Mouse (Mus musculus) heart, postnatal 0 days (tissue): ENCODE data around the gene Prrt4. TPM values are rescaled to one million over a fixed set of nuclear protein-coding genes. Genes with fewer than 3 reads are reported as not detected.
A peak's percentile ranks its signal among the peaks of the same experiment; 100 is the strongest.

Experiments
- ATAC-seq: fragments of 200-750 bp; cut with Nextera tagmentation; 2 replicates; pipeline ENCODE4 v1.8.0; 2017; ENCODE audit warnings: low read depth, moderate number of reproducible peaks, moderate library complexity; ENCODE audit not compliant: insufficient read depth
- DNase-seq: peaks from one replicate; pipeline ENCODE4 v3.0.0-alpha.2; 2016; ENCODE audit warnings: low spot score
- H3K27ac ChIP-seq: fragments of 300-500 bp; sonication (generic); 2 replicates; pipeline ENCODE4 v1.5.1; 2014; ENCODE audit warnings: low read depth, mild to moderate bottlenecking
- H3K27me3 ChIP-seq: fragments of 300-500 bp; sonication (generic); 2 replicates; pipeline ENCODE4 v1.6.1; 2014; ENCODE audit warnings: low read length, mixed read lengths; ENCODE audit not compliant: control insufficient read depth, insufficient read depth
- H3K36me3 ChIP-seq: fragments of 300-500 bp; sonication (generic); replicated peaks from 2 replicates; pipeline ENCODE4 v1.6.1; 2014; ENCODE audit warnings: low read length, mixed read lengths; ENCODE audit not compliant: control insufficient read depth, insufficient read depth
- H3K4me1 ChIP-seq: fragments of 300-500 bp; sonication (generic); 2 replicates; pipeline ENCODE4 v1.6.1; 2014; ENCODE audit warnings: antibody characterized with exemption; ENCODE audit not compliant: control insufficient read depth, insufficient read depth
- H3K4me2 ChIP-seq: fragments of 300-500 bp; sonication (generic); 2 replicates; pipeline ENCODE4 v1.6.1; 2014; ENCODE audit warnings: low read depth, mild to moderate bottlenecking, low read length, moderate library complexity
- H3K4me3 ChIP-seq: fragments of 300-500 bp; sonication (generic); 2 replicates; pipeline ENCODE4 v1.5.1; 2014; ENCODE audit warnings: low read depth, low read length
- H3K9ac ChIP-seq: fragments of 300-500 bp; sonication (generic); replicated peaks from 2 replicates; pipeline ENCODE4 v1.6.1; 2014; ENCODE audit warnings: low read depth, low read length, mixed read lengths
- H3K9me3 ChIP-seq: fragments of 300-500 bp; sonication (generic); replicated peaks from 2 replicates; pipeline ENCODE4 v1.6.1; 2016; ENCODE audit warnings: low read length; ENCODE audit not compliant: control insufficient read depth
- CTCF ChIP-seq: IDR thresholded peaks from 2 replicates; pipeline ENCODE4 v1.5.1; 2016; ENCODE audit warnings: antibody characterized with exemption, control low read depth, low read depth
- EP300 ChIP-seq: IDR thresholded peaks from 2 replicates; pipeline ENCODE4 v1.6.1; 2016; ENCODE audit warnings: antibody characterized with exemption, low read depth
- WGBS: fragments of 180-500 bp; shearing (Covaris S2); extraction: QIAGEN DNeasy Blood & Tissue Kit; methylation state at CpG from one replicate; pipeline ENCODE4 v1.1.7; 2014; 5-methylcytosine and 5-hydroxymethylcytosine counted together
- polyA plus RNA-seq: library from polyadenylated mRNA; unstranded; fragments of >200 nt; fragmentation: Nextera tagmentation; extraction: Ambion mirVana; gene quantifications from 2 replicates; pipeline ENCODE4 v1.2.1, GENCODE M21; 2015
- total RNA-seq: library from RNA; depleted of rRNA; stranded (reverse); fragments of >200 nt; gene quantifications from 2 replicates; pipeline ENCODE4 v1.2.3, GENCODE M21; 2014; ENCODE audit warnings: low replicate concordance

The Prrt4 gene
- total and polyA plus RNA-seq, 2 experiments from 2014 or later: 0.65 to 1.6 TPM

- Histone ChIP-seq H3K9ac (no peak overlapping the region), H3K27me3 (no peaks in the 10 kb centered on the region), H3K9me3 (no peaks in the 10 kb centered on the region), H3K27ac (no peak overlapping the region), H3K4me1 (peaks cover 9% of the 10 kb centered on the region; the same call in 1 of the 2 replicates), H3K4me3 (peak overlapping the region; percentile 32), H3K36me3 (peaks cover 17% of the 10 kb centered on the region; the same call in 1 of the 2 replicates), H3K4me2 (peak overlapping the region; percentile 59)
- DNase-seq (peak; percentile 94), ATAC-seq (peak; percentile 82)
- TF ChIP-seq CTCF (peak; percentile 92), EP300 (no peak)
- 13% methylated on average over 25 of the region's 25 CpGs for WGBS
Measured at GRCm38 (mm10) chr6:29198309-29199222, 19.2 kb upstream of the Prrt4 start.

- no peak overlapping the region for H3K4me2 ChIP-seq
- H3K9ac ChIP-seq: no peak overlapping the region
- WGBS: 75% methylated on average over 5 of the region's 5 CpGs
- DNase-seq (no peak), ATAC-seq (no peak)
- H3K36me3 ChIP-seq: no peaks in the 10 kb centered on the region
- no peak for TF ChIP-seq CTCF
- TF ChIP-seq EP300: no peak
- H3K9me3 ChIP-seq: no peaks in the 10 kb centered on the region
- H3K27ac ChIP-seq: no peak overlapping the region
- no peak overlapping the region for H3K4me3 ChIP-seq
- peaks cover 11% of the 10 kb centered on the region; the same call in 1 of the 2 replicates for H3K4me1 ChIP-seq
- H3K27me3 ChIP-seq: no peaks in the 10 kb centered on the region
Measured at GRCm38 (mm10) chr6:29195846-29196698, 16.7 kb upstream of the Prrt4 start.

- H3K4me2 ChIP-seq: no peak overlapping the region
- no peak for DNase-seq
- H3K36me3 ChIP-seq: no peaks in the 10 kb centered on the region
- WGBS: 78% methylated on average over 5 of the region's 5 CpGs
- no peaks in the 10 kb centered on the region for H3K9me3 ChIP-seq
- H3K9ac ChIP-seq: no peak overlapping the region
- no peak for ATAC-seq
- no peaks in the 10 kb centered on the region for H3K27me3 ChIP-seq
- H3K4me1 ChIP-seq: peaks cover 11% of the 10 kb centered on the region; the same call in 1 of the 2 replicates
- no peak overlapping the region for H3K4me3 ChIP-seq
- no peak for TF ChIP-seq EP300
- H3K27ac ChIP-seq: no peak overlapping the region
Measured at GRCm38 (mm10) chr6:29195146-29195545, 15.8 kb upstream of the Prrt4 start.

- ATAC-seq (peak; percentile 79), DNase-seq (peak; percentile 69)
- Histone ChIP-seq H3K9me3 (no peaks in the 10 kb centered on the region), H3K4me2 (peak overlapping the region; percentile 15; the same call in 1 of the 2 replicates), H3K9ac (no peak overlapping the region), H3K4me3 (no peak overlapping the region), H3K27me3 (no peaks in the 10 kb centered on the region), H3K4me1 (peaks cover 11% of the 10 kb centered on the region; the same call in 1 of the 2 replicates), H3K36me3 (no peaks in the 10 kb centered on the region), H3K27ac (peak overlapping the region; percentile 72)
- TF ChIP-seq EP300 (peak; percentile 70), CTCF (no peak)
- 31% methylated on average over 15 of the region's 15 CpGs for WGBS
Measured at GRCm38 (mm10) chr6:29193961-29194750, 14.8 kb upstream of the Prrt4 start.

- no peaks in the 10 kb centered on the region for H3K4me1 ChIP-seq
- H3K4me3 ChIP-seq: no peak overlapping the region
- H3K27ac ChIP-seq: no peak overlapping the region
- no peak for TF ChIP-seq EP300
- no peak for TF ChIP-seq CTCF
- no peak overlapping the region for H3K4me2 ChIP-seq
- H3K9me3 ChIP-seq: no peaks in the 10 kb centered on the region
- 0 out of 2 replicates have a peak, but pooled peaks cover 4% of the 10 kb centered on the region for H3K27me3 ChIP-seq
- WGBS: 54% methylated on average over 1 of the region's 1 CpGs
- H3K36me3 ChIP-seq: no peaks in the 10 kb centered on the region
- H3K9ac ChIP-seq: no peak overlapping the region
- DNase-seq (no peak), ATAC-seq (no peak)
Measured at GRCm38 (mm10) chr6:29187936-29188335, 8.6 kb upstream of the Prrt4 start.
